Mouse (Mus musculus): ENCODE measurements around the gene Rnf126. TPM values are rescaled to one million over a fixed set of nuclear protein-coding genes. Genes with fewer than 3 reads are reported as not detected.
"Not testable (repeated sequence)": the region's sequence is repeated elsewhere in the genome, so short reads cannot be mapped to it uniquely, and the experiment has no call there.

Gene Rnf126
- polyA plus RNA-seq, 1 experiment from 2014 or later, result 62.5 TPM

DNA sequence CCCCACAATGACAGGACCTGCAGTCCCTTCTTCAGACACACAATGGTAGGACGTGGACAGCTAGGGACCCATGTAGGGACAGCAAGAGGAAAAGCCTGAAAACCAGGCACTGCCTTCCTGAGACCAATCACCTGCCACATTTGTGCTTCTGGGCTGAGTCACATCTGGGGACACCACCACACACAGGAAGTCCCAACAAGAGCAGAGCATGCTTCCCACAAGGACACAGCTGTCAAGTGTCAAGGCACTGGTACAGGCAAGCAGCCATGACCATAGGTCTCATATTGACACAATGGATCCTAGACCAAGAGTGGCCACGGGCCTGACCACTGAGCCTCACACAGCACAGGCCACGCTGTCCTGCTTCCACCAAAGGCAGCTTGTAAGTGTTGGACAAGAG, 3.9 kb downstream of the Rnf126 start:
- no peak overlapping the region for H3K4me3 ChIP-seq (ENCODE audit: control insufficient read depth in 1 of 2, insufficient read depth in 1 of 2, low read depth in 1 of 2, low read length in 2 of 2)
- 91% methylated on average over 3 of the region's 3 CpGs for WGBS
- H3K9ac ChIP-seq (ENCODE audit: low read length), result no peak overlapping the region; the same call in 1 of the 2 replicates
- no peak overlapping the region for H3K27ac ChIP-seq (replicated peaks in 1 of 2; ENCODE audit: control insufficient read depth in 1 of 2, insufficient read depth in 1 of 2, low read depth in 2 of 2, low read length in 2 of 2)
- no peaks in the 10 kb centered on the region for H3K9me3 ChIP-seq (ENCODE audit: control insufficient read depth, low read length)
- ATAC-seq (ENCODE audit: insufficient number of reproducible peaks, insufficient read depth, low FRiP score, low read depth), result no peak
- no peaks in the 10 kb centered on the region for H3K27me3 ChIP-seq (ENCODE audit: control insufficient read depth, insufficient read depth, low read length)
- H3K4me1 ChIP-seq (ENCODE audit: control insufficient read depth in 2 of 2, insufficient read depth in 2 of 2, low read length in 2 of 2), result peaks cover 26 to 37% of the 10 kb centered on the region in 2 experiments
- H3K36me3 ChIP-seq (ENCODE audit: control insufficient read depth, insufficient read depth, low read length), result peaks cover 47% of the 10 kb centered on the region
- no peak overlapping the region for H3K4me2 ChIP-seq (ENCODE audit: low read length)

GRCm38 (mm10) chr10:79760603-79761143, 6.1 kb downstream of the Rnf126 start:
- H3K4me3 ChIP-seq (ENCODE audit: control insufficient read depth in 1 of 2, insufficient read depth in 1 of 2, low read depth in 1 of 2, low read length in 2 of 2), result no peak overlapping the region
- no peak overlapping the region for H3K9ac ChIP-seq (ENCODE audit: low read length)
- 90% methylated on average over 11 of the region's 11 CpGs for WGBS
- H3K27ac ChIP-seq (replicated peaks in 1 of 2; ENCODE audit: control insufficient read depth in 1 of 2, insufficient read depth in 1 of 2, low read depth in 2 of 2, low read length in 2 of 2), result no peak overlapping the region
- peaks cover 61% of the 10 kb centered on the region for H3K36me3 ChIP-seq (ENCODE audit: control insufficient read depth, insufficient read depth, low read length)
- H3K4me1 ChIP-seq (ENCODE audit: control insufficient read depth in 2 of 2, insufficient read depth in 2 of 2, low read length in 2 of 2), result peaks cover 21 to 26% of the 10 kb centered on the region in 2 experiments
- no peak overlapping the region for H3K4me2 ChIP-seq (ENCODE audit: low read length)
- no peaks in the 10 kb centered on the region for H3K27me3 ChIP-seq (ENCODE audit: control insufficient read depth, insufficient read depth, low read length)
- ATAC-seq (ENCODE audit: insufficient number of reproducible peaks, insufficient read depth, low FRiP score, low read depth), result no peak
- H3K9me3 ChIP-seq (ENCODE audit: control insufficient read depth, low read length), result no peaks in the 10 kb centered on the region

- not testable (repeated sequence) for H3K27ac ChIP-seq (replicated peaks in 1 of 2; ENCODE audit: control insufficient read depth in 1 of 2, insufficient read depth in 1 of 2, low read depth in 2 of 2, low read length in 2 of 2); H3K9ac ChIP-seq (ENCODE audit: low read length); H3K9me3 ChIP-seq (ENCODE audit: control insufficient read depth, low read length); H3K4me3 ChIP-seq (ENCODE audit: control insufficient read depth in 1 of 2, insufficient read depth in 1 of 2, low read depth in 1 of 2, low read length in 2 of 2); ATAC-seq (ENCODE audit: insufficient number of reproducible peaks, insufficient read depth, low FRiP score, low read depth); H3K27me3 ChIP-seq (ENCODE audit: control insufficient read depth, insufficient read depth, low read length); H3K4me2 ChIP-seq (ENCODE audit: low read length)
- Histone ChIP-seq H3K4me1 (ENCODE audit: control insufficient read depth in 2 of 2, insufficient read depth in 2 of 2, low read length in 2 of 2) (peaks cover 12 to 22% of the 10 kb centered on the region in 2 experiments), H3K36me3 (ENCODE audit: control insufficient read depth, insufficient read depth, low read length) (peaks cover 63% of the 10 kb centered on the region)
- 93% methylated on average over 1 of the region's 1 CpGs for WGBS
Measured at GRCm38 (mm10) chr10:79759675-79760074, 7.1 kb downstream of the Rnf126 start.

DNA sequence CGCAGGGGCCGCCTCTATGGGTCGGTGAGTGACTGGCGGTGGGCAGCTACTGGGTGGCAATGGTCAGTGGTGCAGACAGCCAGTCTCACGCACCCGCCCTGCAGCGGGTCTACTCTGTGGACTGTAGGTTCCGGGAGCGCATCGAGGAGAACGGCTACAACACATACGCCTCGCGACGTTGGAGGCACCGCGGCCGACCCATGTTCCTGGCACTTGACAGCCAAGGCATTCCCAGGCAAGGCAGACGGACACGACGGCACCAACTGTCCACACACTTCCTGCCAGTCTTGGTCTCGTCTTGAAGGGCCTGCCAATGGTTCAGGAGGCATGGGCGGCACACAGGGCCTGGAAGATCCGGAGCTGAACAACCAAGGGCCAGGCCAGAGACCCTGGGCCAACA, 10.1 kb downstream of the Rnf126 start:
- Histone ChIP-seq H3K9ac (ENCODE audit: low read length) (no peak overlapping the region), H3K4me1 (ENCODE audit: control insufficient read depth in 2 of 2, insufficient read depth in 2 of 2, low read length in 2 of 2) (peaks cover 0 to 4% of the 10 kb centered on the region in 2 experiments; a peak in 1 of 4 replicates), H3K27me3 (ENCODE audit: control insufficient read depth, insufficient read depth, low read length) (no peaks in the 10 kb centered on the region), H3K36me3 (ENCODE audit: control insufficient read depth, insufficient read depth, low read length) (peaks cover 52% of the 10 kb centered on the region), H3K4me3 (ENCODE audit: control insufficient read depth in 1 of 2, insufficient read depth in 1 of 2, low read depth in 1 of 2, low read length in 2 of 2) (no peak overlapping the region), H3K9me3 (ENCODE audit: control insufficient read depth, low read length) (no peaks in the 10 kb centered on the region), H3K4me2 (ENCODE audit: low read length) (no peak overlapping the region), H3K27ac (replicated peaks in 1 of 2; ENCODE audit: control insufficient read depth in 1 of 2, insufficient read depth in 1 of 2, low read depth in 2 of 2, low read length in 2 of 2) (no peak overlapping the region)
- WGBS, result 85% methylated on average over 24 of the region's 24 CpGs
- ATAC-seq (ENCODE audit: insufficient number of reproducible peaks, insufficient read depth, low FRiP score, low read depth), result no peak

DNA sequence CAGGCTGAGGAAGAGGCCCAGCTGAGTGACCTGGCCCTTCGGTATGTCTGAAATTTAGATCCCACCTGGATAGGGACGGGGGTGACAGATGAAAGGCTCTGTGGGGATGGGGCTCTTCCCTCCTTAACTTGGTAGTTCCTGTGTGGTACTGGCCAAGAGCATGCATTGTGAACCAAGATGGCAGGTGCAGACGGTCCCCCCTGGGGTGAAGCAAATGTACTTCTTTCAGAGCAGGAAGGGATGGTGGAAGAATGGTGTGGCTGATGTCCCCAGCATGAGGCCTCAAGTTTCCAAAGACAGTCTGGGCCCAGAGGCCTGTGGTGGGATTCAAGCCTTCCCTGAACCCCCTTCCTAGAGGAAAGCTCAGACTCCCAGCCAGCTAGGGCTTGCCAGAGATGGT, 10.9 kb downstream of the Rnf126 start:
- Histone ChIP-seq H3K4me2 (ENCODE audit: low read length) (no peak overlapping the region), H3K27ac (replicated peaks in 1 of 2; ENCODE audit: control insufficient read depth in 1 of 2, insufficient read depth in 1 of 2, low read depth in 2 of 2, low read length in 2 of 2) (no peak overlapping the region), H3K36me3 (ENCODE audit: control insufficient read depth, insufficient read depth, low read length) (peaks cover 44% of the 10 kb centered on the region), H3K4me1 (ENCODE audit: control insufficient read depth in 2 of 2, insufficient read depth in 2 of 2, low read length in 2 of 2) (peaks cover 0 to 4% of the 10 kb centered on the region in 2 experiments; a peak in 1 of 4 replicates), H3K9ac (ENCODE audit: low read length) (no peak overlapping the region), H3K27me3 (ENCODE audit: control insufficient read depth, insufficient read depth, low read length) (no peaks in the 10 kb centered on the region), H3K4me3 (ENCODE audit: control insufficient read depth in 1 of 2, insufficient read depth in 1 of 2, low read depth in 1 of 2, low read length in 2 of 2) (no peak overlapping the region), H3K9me3 (ENCODE audit: control insufficient read depth, low read length) (no peaks in the 10 kb centered on the region)
- WGBS, result 80% methylated on average over 3 of the region's 3 CpGs
- no peak for ATAC-seq (ENCODE audit: insufficient number of reproducible peaks, insufficient read depth, low FRiP score, low read depth)

GRCm38 (mm10) chr10:79754856-79755516, 11.8 kb downstream of the Rnf126 start, which contains the start of gene Fgf22:
Gene Fgf22, plus strand, starts transcription at chr10:79755076.
- Histone ChIP-seq H3K27me3 (ENCODE audit: control insufficient read depth, insufficient read depth, low read length) (no peaks in the 10 kb centered on the region), H3K4me2 (ENCODE audit: low read length) (peak within 1 kb of the TSS; percentile 55), H3K9ac (ENCODE audit: low read length) (no peak within 1 kb of the TSS; the same call in 1 of the 2 replicates), H3K27ac (replicated peaks in 1 of 2; ENCODE audit: control insufficient read depth in 1 of 2, insufficient read depth in 1 of 2, low read depth in 2 of 2, low read length in 2 of 2) (no peak within 1 kb of the TSS), H3K36me3 (ENCODE audit: control insufficient read depth, insufficient read depth, low read length) (peaks cover 35% of the 10 kb centered on the region), H3K4me3 (ENCODE audit: control insufficient read depth in 1 of 2, insufficient read depth in 1 of 2, low read depth in 1 of 2, low read length in 2 of 2) (peak within 1 kb of the TSS; percentile 28 to 32; a peak in 3 of 4 replicates), H3K4me1 (ENCODE audit: control insufficient read depth in 2 of 2, insufficient read depth in 2 of 2, low read length in 2 of 2) (peaks cover 0 to 4% of the 10 kb centered on the region in 2 experiments; a peak in 1 of 4 replicates), H3K9me3 (ENCODE audit: control insufficient read depth, low read length) (no peaks in the 10 kb centered on the region)
- under 1% methylated on average over 35 of the region's 36 CpGs for WGBS
- peak; percentile 42 for ATAC-seq (ENCODE audit: insufficient number of reproducible peaks, insufficient read depth, low FRiP score, low read depth)

DNA sequence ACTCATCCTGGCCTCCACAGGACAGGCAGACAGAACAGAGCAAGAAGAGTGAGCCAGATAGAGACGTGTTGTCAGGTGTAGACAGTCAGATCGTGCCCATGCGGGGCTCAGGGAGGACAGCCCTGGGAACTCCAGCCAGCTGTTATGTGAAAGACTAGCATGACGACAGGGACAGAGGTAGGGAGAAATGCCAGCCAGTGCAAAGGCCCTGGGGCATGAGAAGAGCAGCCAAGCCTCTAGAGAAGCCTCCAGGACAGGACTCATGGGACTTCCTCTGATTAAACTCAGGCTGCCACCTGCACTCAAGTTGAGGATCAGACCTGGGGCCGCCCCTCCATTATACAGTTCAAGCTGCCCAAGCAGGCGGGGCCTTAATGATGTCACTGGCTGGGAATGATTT, 18.3 kb downstream of the Rnf126 start:
- H3K36me3 ChIP-seq (ENCODE audit: control insufficient read depth, insufficient read depth, low read length), result peaks cover 12% of the 10 kb centered on the region
- ATAC-seq (ENCODE audit: insufficient number of reproducible peaks, insufficient read depth, low FRiP score, low read depth), result no peak
- no peaks in the 10 kb centered on the region for H3K27me3 ChIP-seq (ENCODE audit: control insufficient read depth, insufficient read depth, low read length)
- no peaks in the 10 kb centered on the region for H3K9me3 ChIP-seq (ENCODE audit: control insufficient read depth, low read length)
- H3K27ac ChIP-seq (replicated peaks in 1 of 2; ENCODE audit: control insufficient read depth in 1 of 2, insufficient read depth in 1 of 2, low read depth in 2 of 2, low read length in 2 of 2), result no peak overlapping the region
- no peak overlapping the region for H3K9ac ChIP-seq (ENCODE audit: low read length)
- peaks cover 3 to 9% of the 10 kb centered on the region in 2 experiments; a peak in 3 of 4 replicates for H3K4me1 ChIP-seq (ENCODE audit: control insufficient read depth in 2 of 2, insufficient read depth in 2 of 2, low read length in 2 of 2)
- WGBS, result 72% methylated on average over 6 of the region's 6 CpGs
- no peak overlapping the region for H3K4me3 ChIP-seq (ENCODE audit: control insufficient read depth in 1 of 2, insufficient read depth in 1 of 2, low read depth in 1 of 2, low read length in 2 of 2)
- H3K4me2 ChIP-seq (ENCODE audit: low read length), result no peak overlapping the region

Measured in heart, embryonic 14.5 days (tissue).